Mouse (Mus musculus) G1E (cell line): ENCODE data around the gene Calcoco1. TPM values are rescaled to one million over a fixed set of nuclear protein-coding genes. Genes with fewer than 3 reads are reported as not detected.

Source experiments
- ATAC-seq: 2 replicates; pipeline ENCODE4 v1.8.0; 2016; ENCODE audit warnings: mild to moderate bottlenecking; ENCODE audit not compliant: insufficient number of reproducible peaks, poor library complexity, low FRiP score, severe bottlenecking; ENCODE audit errors: extremely low read depth
- DNase-seq: peaks from one replicate; pipeline ENCODE4 v3.0.0; 2012; ENCODE audit warnings: low spot score
- H3K27me3 ChIP-seq: 2 replicates; pipeline ENCODE4 v1.6.1; 2012; ENCODE audit warnings: mild to moderate bottlenecking, low read length, inconsistent platforms; ENCODE audit not compliant: insufficient read depth
- H3K36me3 ChIP-seq: replicated peaks from 2 replicates; pipeline ENCODE3; 2012; ENCODE audit warnings: mild to moderate bottlenecking, inconsistent platforms
- H3K4me1 ChIP-seq: 2 replicates; pipeline ENCODE4 v1.6.1; 2012; ENCODE audit warnings: low read depth, low read length, inconsistent platforms, mixed read lengths; ENCODE audit not compliant: insufficient read depth
- H3K4me3 ChIP-seq: 2 replicates; pipeline ENCODE4 v1.5.1; 2012; ENCODE audit warnings: low read depth, mild to moderate bottlenecking, inconsistent platforms, low read length, moderate library complexity, mixed read lengths
- H3K9me3 ChIP-seq: replicated peaks from 2 replicates; pipeline ENCODE4 v1.6.1; 2012; ENCODE audit warnings: inconsistent platforms
- CTCF ChIP-seq: IDR thresholded peaks from 2 replicates; pipeline ENCODE4 v1.5.1; 2012; ENCODE audit warnings: low read depth, low read length, inconsistent platforms, mixed read lengths
- GATA1 ChIP-seq: IDR thresholded peaks from 2 replicates; pipeline ENCODE4 v1.6.1; 2012; ENCODE audit warnings: borderline replicate concordance, low read length, inconsistent platforms, mixed read lengths
- GATA2 ChIP-seq: IDR thresholded peaks from 2 replicates; pipeline ENCODE4 v1.6.1; 2012; ENCODE audit warnings: low read depth, low read length, inconsistent platforms, borderline replicate concordance
- POLR2AphosphoS5 ChIP-seq: IDR thresholded peaks from 2 replicates; pipeline ENCODE4 v1.6.1; 2012; ENCODE audit warnings: low read depth, low read length, inconsistent platforms; ENCODE audit not compliant: insufficient replicate concordance
- TAL1 ChIP-seq: conservative IDR thresholded peaks from 2 replicates; pipeline ENCODE4 v1.6.1; 2012; ENCODE audit warnings: low read depth, low read length, inconsistent platforms, mixed read lengths
- polyA plus RNA-seq: library from polyadenylated mRNA; stranded (reverse); fragments of >175 nt; gene quantifications from 2 replicates; pipeline ENCODE4 v1.2.3, GENCODE M21; 2012
- total RNA-seq, 2 experiments: library from RNA; stranded (forward) in 1 of 2; stranded (reverse) in 1 of 2; fragments of 200-1000 nt in 1 of 2; fragments of >200 nt in 1 of 2; fragmentation: Nextera tagmentation in 1 of 2; gene quantifications; 2 replicates each; pipeline ENCODE4 v1.2.3; 2014 to 2017

Gene Calcoco1
- total and polyA plus RNA-seq, 3 experiments, result 12.3 to 41.0 (median 14.4) TPM

DNA sequence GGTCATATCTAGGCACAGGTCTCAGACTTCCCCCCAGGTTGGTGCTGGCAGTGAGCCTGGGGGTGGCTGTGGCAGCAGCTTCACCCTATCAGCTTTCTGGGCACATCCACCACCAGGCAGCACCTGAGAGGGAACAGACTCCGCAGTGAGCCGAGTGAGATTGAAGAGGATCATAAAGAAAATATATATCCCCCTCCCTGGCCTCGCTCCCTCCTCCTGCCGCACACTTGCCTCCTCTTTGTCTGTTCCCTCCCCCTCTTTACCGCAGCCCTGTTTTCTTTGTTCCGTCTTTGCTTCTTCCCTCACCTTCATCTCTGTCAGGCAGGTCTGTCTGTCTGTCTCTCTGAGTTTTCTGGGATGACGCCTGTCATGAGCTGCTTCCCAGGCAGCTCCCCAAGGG is 32.4 kb upstream of the Calcoco1 start:
- H3K27me3 ChIP-seq, result peaks cover 22% of the 10 kb centered on the region
- TF ChIP-seq TAL1, result no peak
- H3K4me1 ChIP-seq, result no peaks in the 10 kb centered on the region
- ATAC-seq (no peak), DNase-seq (no peak)
- no peak overlapping the region for H3K4me3 ChIP-seq
- H3K36me3 ChIP-seq, result no peaks in the 10 kb centered on the region
- H3K9me3 ChIP-seq, result no peaks in the 10 kb centered on the region

DNA sequence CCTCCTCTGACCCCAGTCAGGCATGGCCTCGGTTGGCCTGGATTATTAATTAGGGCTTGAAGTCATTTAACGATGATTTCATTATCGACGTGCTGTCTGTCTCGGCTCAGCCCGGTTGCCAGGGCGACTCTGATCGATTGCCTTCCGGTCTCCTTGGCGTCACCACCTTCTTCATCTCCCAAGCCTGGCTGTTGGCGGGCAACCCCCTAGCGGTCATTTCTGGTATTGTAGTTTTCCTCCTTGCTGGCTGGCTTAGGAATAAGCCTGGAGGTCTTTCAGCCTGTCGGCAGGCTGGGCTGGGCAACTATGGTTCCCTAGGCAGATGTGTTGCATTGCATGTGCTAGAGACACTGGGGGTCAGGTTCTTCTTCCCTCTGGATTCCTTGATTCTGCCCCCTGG is 31.2 kb upstream of the Calcoco1 start:
- no peak for ATAC-seq
- Histone ChIP-seq H3K36me3 (no peaks in the 10 kb centered on the region), H3K4me1 (no peaks in the 10 kb centered on the region), H3K4me3 (no peak overlapping the region), H3K9me3 (no peaks in the 10 kb centered on the region), H3K27me3 (peaks cover 22% of the 10 kb centered on the region)
- peak; percentile 23 for DNase-seq
- TF ChIP-seq CTCF (peak; percentile 74), GATA2 (no peak), TAL1 (no peak), POLR2AphosphoS5 (no peak)

DNA sequence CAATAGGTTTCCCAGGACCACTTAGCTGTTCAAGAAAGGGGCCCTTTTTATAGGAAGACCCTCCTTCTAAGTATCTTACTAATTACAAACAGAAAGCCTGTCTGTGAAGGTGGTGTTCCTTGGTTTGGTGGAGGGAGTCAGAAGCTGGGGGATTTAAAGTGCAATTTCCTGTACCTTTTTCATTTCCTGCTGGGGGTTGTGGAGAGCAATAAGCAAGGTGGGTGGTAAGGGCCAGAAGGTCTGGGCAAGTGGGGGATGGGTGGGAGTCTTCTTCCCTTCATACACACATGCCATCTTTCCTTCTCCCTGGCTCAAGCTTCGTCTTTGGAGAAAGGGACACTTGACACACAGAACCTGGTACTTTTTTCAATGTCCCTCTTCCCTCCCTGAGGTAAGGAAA is 30.2 kb upstream of the Calcoco1 start:
- Histone ChIP-seq H3K36me3 (no peaks in the 10 kb centered on the region), H3K9me3 (no peaks in the 10 kb centered on the region), H3K27me3 (peaks cover 26% of the 10 kb centered on the region), H3K4me1 (no peaks in the 10 kb centered on the region), H3K4me3 (no peak overlapping the region)
- ATAC-seq (no peak), DNase-seq (no peak)
- no peak for TF ChIP-seq GATA2
- no peak for TF ChIP-seq CTCF
- no peak for TF ChIP-seq GATA1
- TF ChIP-seq POLR2AphosphoS5, result no peak
- no peak for TF ChIP-seq TAL1

DNA sequence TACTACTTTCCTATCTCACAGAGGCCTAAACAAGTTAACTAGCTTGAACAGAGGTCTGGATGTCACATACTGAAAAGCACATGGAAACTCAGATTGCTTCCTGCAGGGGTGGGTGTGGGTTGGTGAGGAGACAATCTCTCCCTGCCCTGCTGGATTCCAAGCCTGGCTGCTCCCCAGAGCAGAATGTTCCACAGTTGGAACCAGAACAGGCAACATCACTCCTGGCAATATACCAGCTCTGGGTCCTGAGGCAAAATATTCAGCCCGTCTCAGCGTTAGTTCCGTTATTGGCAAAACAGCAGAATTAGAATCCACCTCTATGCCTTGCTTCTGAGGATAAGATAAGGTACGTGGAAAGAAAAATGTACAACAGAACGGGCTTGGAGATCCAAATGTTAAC is 28.3 kb upstream of the Calcoco1 start:
- no peaks in the 10 kb centered on the region for H3K4me1 ChIP-seq
- peaks cover 31% of the 10 kb centered on the region for H3K27me3 ChIP-seq
- ATAC-seq (no peak), DNase-seq (no peak)
- TF ChIP-seq TAL1 (no peak), GATA1 (no peak), GATA2 (no peak), POLR2AphosphoS5 (no peak), CTCF (no peak)
- H3K9me3 ChIP-seq, result no peaks in the 10 kb centered on the region
- H3K36me3 ChIP-seq, result no peaks in the 10 kb centered on the region
- H3K4me3 ChIP-seq, result no peak overlapping the region

DNA sequence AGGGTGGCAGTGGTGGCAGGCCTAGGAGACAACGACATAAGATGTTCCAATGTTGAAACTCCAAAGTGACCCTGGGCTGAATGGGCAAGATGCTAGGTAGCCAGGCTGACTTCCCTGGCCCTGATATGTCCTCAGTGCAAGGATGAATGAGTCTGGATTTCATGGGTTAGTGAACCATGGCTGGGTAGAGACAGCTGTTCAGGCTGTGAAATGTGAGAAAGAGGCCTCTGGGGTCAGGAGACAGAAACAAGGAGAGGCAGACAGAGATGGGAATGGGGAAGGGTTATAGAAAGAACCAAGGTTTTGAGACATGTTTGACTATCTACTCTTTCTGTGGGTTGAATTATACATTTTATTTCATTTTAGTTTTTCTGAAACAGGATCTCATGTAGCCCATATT is 27.1 kb upstream of the Calcoco1 start:
- ATAC-seq, result no peak
- Histone ChIP-seq H3K27me3 (peaks cover 30% of the 10 kb centered on the region), H3K9me3 (no peaks in the 10 kb centered on the region), H3K4me1 (no peaks in the 10 kb centered on the region), H3K4me3 (no peak overlapping the region), H3K36me3 (no peaks in the 10 kb centered on the region)
- DNase-seq, result no peak
- no peak for TF ChIP-seq CTCF
- no peak for TF ChIP-seq TAL1
- no peak for TF ChIP-seq POLR2AphosphoS5
- no peak for TF ChIP-seq GATA2
- no peak for TF ChIP-seq GATA1

DNA sequence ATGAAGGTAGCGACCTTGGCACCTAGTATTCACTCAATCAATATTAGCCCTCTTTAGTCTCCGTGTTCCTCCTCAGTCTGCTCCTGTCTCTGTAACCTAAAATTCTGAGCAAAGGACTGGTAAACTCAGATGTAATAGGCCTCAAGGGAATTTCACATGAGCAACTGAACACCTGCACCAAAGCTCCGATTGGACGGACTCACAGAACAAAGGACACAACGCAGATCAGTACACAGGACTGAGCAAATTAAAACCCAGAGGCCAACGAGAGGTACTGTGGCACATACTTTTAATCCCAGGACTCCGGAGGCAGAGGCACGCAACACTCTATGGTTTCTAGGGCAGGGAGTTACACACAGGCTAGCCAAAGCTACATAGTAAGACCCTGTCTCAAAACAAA is 25.9 kb upstream of the Calcoco1 start:
- no peak for ATAC-seq
- H3K27me3 ChIP-seq, result peaks cover 36% of the 10 kb centered on the region
- DNase-seq, result no peak

DNA sequence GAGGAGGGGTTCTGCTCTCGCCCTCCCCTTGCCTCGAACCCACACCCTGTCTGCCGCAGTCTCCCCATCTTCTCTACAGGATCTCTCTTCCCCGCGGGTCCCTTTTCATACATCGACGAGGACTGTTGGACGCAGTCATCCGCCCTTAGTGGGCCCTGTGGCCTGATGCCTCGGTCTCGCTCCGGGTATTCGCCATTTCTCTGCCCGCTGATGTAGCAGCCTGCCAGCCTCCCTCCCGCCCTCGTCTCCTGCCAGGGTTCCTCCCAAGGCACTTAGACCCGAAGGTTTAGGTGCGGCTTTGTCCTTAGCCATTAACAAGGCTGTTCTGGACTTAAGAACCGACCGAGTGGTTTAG is 25.3 kb upstream of the Calcoco1 start:
- no peaks in the 10 kb centered on the region for H3K36me3 ChIP-seq
- H3K9me3 ChIP-seq, result no peaks in the 10 kb centered on the region
- H3K4me1 ChIP-seq, result no peaks in the 10 kb centered on the region; the same call in 1 of the 2 replicates
- peaks cover 36% of the 10 kb centered on the region for H3K27me3 ChIP-seq
- no peak overlapping the region for H3K4me3 ChIP-seq
- DNase-seq (no peak), ATAC-seq (no peak)
- no peak for TF ChIP-seq POLR2AphosphoS5
- TF ChIP-seq CTCF, result no peak
- no peak for TF ChIP-seq TAL1
- no peak for TF ChIP-seq GATA2
- no peak for TF ChIP-seq GATA1

More for the DNA sequence above, 25.9 kb upstream of the Calcoco1 start:
- H3K9me3 ChIP-seq, result no peaks in the 10 kb centered on the region
- TF ChIP-seq POLR2AphosphoS5 (no peak), GATA2 (no peak), CTCF (no peak), GATA1 (no peak), TAL1 (no peak)
- H3K4me3 ChIP-seq, result no peak overlapping the region
- no peaks in the 10 kb centered on the region for H3K36me3 ChIP-seq
- H3K4me1 ChIP-seq, result no peaks in the 10 kb centered on the region; the same call in 1 of the 2 replicates
